Mouse (Mus musculus) ES-Bruce4 (cell line): ENCODE data around the gene Ccdc159.

Experiments used
- CTCF ChIP-seq: IDR thresholded peaks from one replicate; pipeline ENCODE4 v1.8.1; 2011; ENCODE audit warnings: low read depth, low read length
- POLR2A ChIP-seq: IDR thresholded peaks from one replicate; pipeline ENCODE4 v1.8.1; 2011; ENCODE audit warnings: low read length; ENCODE audit not compliant: insufficient read depth

DNA sequence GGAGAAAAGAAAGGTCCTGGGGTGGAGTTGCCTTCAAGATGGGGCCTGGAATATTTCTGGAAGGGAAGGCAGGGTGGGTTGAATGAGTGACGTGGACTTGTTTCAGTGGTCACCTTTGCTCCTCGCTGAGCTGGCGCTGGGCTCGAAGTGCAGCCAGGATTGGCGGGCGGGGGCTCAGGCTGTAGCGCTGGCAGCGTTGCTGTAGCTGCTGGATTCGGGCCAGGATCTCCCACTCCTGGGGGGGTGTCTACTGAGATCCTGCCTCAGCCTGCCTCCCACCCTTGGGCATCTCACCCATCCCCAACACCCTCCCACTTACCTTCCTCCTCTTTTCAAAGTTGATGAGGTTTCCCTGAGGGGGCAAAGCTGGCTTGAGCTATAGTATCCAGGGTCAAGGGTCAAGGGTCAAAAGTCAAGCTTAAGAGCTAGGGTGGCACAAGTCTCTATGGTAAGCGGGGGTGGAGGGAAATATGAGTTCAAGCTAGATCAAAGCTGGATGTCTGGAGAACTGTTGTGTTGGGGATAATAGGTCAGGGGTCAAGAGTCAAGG lies 49.4 kb downstream of the Ccdc159 start:
- no peak for TF ChIP-seq CTCF
- TF ChIP-seq POLR2A: no peak
